Mouse (Mus musculus): ENCODE data around the gene Fntb. TPM values are rescaled to one million over a fixed set of nuclear protein-coding genes. Genes with fewer than 3 reads are reported as not detected.

Fntb gene
- polyA plus RNA-seq, 1 experiment from 2014 or later: 22.8 TPM

Other genes starting within 250 kb of the Fntb start
- 4.2 and 5.5 TPM in 2 replicates for gene Plekhg3, start 234.7 kb upstream of the Fntb start, polyA plus RNA-seq (2015; fragmentation: Nextera tagmentation; extraction: Ambion mirVana)
- gene Sptb, start 55.0 kb upstream of the Fntb start, polyA plus RNA-seq (2015; fragmentation: Nextera tagmentation; extraction: Ambion mirVana): 66.5 and 77.6 TPM in 2 replicates
- 67.7 and 70.1 TPM in 2 replicates for gene Churc1, start 51 bp upstream of the Fntb start, polyA plus RNA-seq (2015; fragmentation: Nextera tagmentation; extraction: Ambion mirVana)
- 0.83 TPM in 1 of 2 replicates, not detected in the other for gene Gpx2, start 30.0 kb downstream of the Fntb start, polyA plus RNA-seq (2015; fragmentation: Nextera tagmentation; extraction: Ambion mirVana)
- 0.23 and 0.39 TPM in 2 replicates for gene Rab15, start 57.3 kb downstream of the Fntb start, polyA plus RNA-seq (2015; fragmentation: Nextera tagmentation; extraction: Ambion mirVana)
- gene Max, start 196.6 kb downstream of the Fntb start, polyA plus RNA-seq (2015; fragmentation: Nextera tagmentation; extraction: Ambion mirVana): 5.4 and 7.6 TPM in 2 replicates